Mouse (Mus musculus): ENCODE measurements around the gene Sema4d.

DNA sequence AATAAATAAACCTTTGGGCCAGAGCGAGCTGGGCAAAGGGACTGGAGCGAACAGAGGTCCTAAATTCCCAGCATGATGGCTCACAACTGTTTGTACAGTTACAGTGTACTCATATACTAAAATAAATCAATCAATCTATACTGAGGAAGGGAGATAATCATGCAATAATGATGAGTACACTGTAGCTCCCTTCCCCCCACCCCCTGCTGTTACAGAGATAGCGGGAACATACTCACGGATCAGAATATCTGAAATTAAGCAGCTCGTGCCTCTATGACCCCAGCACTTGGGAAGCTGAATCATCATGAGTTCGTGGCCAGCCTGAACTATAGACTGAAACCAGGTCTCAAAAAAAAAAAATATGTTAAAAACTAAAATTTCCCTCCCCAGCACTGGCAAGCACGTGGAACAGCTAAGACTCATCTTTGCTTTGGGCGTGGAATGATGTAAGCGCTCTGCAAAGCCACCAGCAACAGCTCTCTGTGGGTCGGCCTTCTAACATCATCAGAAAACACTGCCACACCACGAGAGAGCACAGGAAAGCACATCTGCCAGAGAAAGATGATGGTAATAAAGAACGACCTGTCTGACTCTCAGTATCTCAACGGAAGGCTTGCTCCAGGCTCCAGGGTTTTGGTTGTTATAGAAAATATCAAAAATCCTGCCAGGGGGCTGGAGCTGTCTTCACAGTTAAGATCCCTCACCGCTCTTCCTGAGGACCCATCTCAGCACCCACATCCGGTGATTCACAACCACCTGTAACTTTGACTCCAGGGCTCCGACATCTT, 6.4 kb upstream of the Sema4d start:
- no peak for TF ChIP-seq POLR2A (IDR thresholded peaks at IDR 0.05; ENCODE audit: borderline replicate concordance, control insufficient read depth, low read depth, low read length)
- TF ChIP-seq CTCF (IDR thresholded peaks at IDR 0.05; ENCODE audit: control insufficient read depth, insufficient read depth, low read length) = no peak
